Mouse (Mus musculus): ENCODE data around the gene Mon1b.

Mon1b gene

DNA sequence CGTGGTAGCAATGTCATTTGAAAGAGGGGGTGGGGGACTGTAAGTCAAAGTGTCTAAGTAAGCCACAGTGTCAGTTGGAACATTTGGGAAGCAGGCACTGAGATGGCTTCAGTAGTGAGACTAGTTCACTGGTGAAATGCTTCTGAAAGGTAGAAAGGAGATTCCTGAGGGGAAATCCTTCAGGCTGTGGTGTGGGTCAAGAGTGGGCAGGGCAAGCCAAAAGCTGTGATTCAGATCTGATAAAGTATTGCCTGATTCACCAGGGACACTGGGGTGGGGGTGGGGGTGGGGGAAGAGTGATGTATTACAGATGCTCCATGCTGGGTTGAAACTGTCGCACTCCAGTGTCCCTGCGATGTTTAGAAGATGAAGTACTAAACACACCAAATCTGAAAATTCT is 39.2 kb downstream of the Mon1b start:
- DNase-seq, result no peak

GRCm38 (mm10) chr8:113675281-113675680 is 39.9 kb downstream of the Mon1b start:
- no peak for DNase-seq

GRCm38 (mm10) chr8:113676811-113677210 is 41.4 kb downstream of the Mon1b start:
- DNase-seq, result no peak

DNA sequence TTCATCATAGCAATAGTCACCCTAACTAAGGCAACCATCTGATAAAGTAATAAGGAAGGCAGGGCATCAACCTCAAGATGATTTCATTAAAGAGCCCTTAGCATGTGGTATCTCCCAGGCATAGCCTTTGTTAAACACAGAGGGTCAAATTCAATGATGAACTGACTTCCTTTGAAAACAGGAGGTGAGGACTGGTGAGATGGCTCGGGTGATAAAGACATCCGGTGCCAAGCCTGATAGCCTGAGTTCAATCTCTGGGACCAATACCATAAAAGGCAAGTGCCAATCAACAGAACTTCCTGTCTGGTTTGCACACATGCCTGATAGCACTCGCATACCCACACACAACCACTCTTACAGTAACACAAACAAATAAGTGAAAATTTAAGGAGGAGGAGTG is 44.0 kb downstream of the Mon1b start:
- no peak for DNase-seq

DNA sequence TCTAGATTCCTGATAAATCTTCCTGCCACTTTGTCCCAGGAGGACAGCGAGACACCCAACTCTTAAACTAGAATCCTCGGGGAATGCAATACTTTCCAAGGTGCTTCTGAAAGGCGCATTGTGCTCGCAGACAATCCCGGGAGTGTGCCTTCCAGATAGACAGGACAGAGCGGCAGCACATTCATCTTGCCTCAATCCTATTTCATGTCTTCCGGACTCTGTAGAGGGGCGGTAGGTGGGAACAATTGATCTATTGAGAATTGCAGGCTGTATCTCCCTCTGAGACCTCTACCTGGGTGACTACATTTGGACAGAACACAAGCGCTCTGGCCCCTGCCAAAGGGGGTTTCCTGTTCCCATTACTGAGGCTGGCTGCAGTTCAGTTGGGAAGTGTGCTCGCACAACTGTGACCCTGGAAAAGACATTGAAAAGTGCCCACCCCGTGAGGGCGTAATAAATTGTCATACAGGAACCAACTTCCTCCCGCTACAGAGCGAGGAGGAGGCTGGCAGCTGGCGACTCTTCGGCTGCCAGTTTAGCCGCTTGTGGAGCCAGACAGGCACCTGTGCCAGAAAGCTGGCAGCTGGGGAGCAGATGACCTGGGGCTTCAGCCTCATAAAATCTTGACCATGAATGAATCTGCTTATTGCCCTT is 52.6 kb downstream of the Mon1b start:
- DNase-seq, result no peak

GRCm38 (mm10) chr8:113688543-113688915 is 53.1 kb downstream of the Mon1b start:
- DNase-seq, result no peak

GRCm38 (mm10) chr8:113691622-113692343 is 56.4 kb downstream of the Mon1b start:
- no peak for DNase-seq
